Mouse (Mus musculus) embryonic facial prominence, embryonic 10.5 days (tissue): ENCODE results near the gene Ccdc148. TPM values are rescaled to one million over a fixed set of nuclear protein-coding genes. Genes with fewer than 3 reads are reported as not detected.
A peak's percentile ranks its signal among the peaks of the same experiment; 100 is the strongest.

Experiments
- DNase-seq: peaks from one replicate; pipeline ENCODE4 v3.0.0-alpha.2; 2017; ENCODE audit warnings: low spot score
- H3K27ac ChIP-seq: fragments of 300-500 bp; sonication (generic); replicated peaks from 2 replicates; pipeline ENCODE4 v1.5.1; 2016; ENCODE audit warnings: mild to moderate bottlenecking
- H3K27me3 ChIP-seq: fragments of 300-500 bp; sonication (generic); replicated peaks from 2 replicates; pipeline ENCODE4 v1.6.1; 2016; ENCODE audit warnings: low read depth, mild to moderate bottlenecking; ENCODE audit not compliant: poor library complexity, severe bottlenecking
- H3K36me3 ChIP-seq: fragments of 300-500 bp; sonication (generic); replicated peaks from 2 replicates; pipeline ENCODE4 v1.6.1; 2016; ENCODE audit warnings: mild to moderate bottlenecking, moderate library complexity
- H3K4me1 ChIP-seq: fragments of 300-500 bp; sonication (generic); 2 replicates; pipeline ENCODE4 v1.6.1; 2016
- H3K4me3 ChIP-seq: fragments of 300-500 bp; sonication (generic); 2 replicates; pipeline ENCODE4 v1.5.1; 2016; ENCODE audit warnings: mild to moderate bottlenecking, moderate library complexity
- H3K9me3 ChIP-seq: fragments of 300-500 bp; sonication (generic); 2 replicates; pipeline ENCODE4 v1.6.1; 2016; ENCODE audit warnings: mild to moderate bottlenecking
- WGBS: fragments of 180-500 bp; shearing (Covaris S2); methylation state at CpG from one replicate; pipeline ENCODE4 v1.1.7; 2016; 5-methylcytosine and 5-hydroxymethylcytosine counted together
- polyA plus RNA-seq: library from polyadenylated mRNA; unstranded; fragments of >200 nt; fragmentation: Nextera tagmentation; extraction: Ambion mirVana; gene quantifications from 2 replicates; pipeline ENCODE4 v1.2.1, GENCODE M21; 2016

Gene Ccdc148
- polyA plus RNA-seq, 1 experiment from 2014 or later: 0.87 TPM

DNA sequence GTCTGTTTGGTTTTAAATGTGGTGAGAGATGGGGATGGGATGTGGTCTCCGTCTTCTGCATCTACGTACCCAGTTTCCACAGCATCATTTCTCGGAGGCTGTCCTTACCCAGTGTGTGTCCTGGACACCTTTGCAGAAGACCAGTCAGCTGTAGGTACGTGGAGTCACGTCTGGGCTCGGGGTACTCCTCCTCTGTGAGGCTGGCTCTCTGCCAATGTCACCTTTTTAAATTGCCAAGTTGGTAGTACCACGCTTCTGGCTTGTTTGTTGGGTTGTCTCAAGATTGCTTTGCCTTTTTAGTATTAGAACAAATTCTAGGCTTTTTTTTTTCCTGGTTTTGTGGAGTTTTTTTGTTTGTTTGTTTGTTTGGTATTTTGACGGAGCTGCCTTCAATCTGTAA lies 30.7 kb downstream of the Ccdc148 start:
- no peak for DNase-seq
- H3K9me3 ChIP-seq: no peaks in the 10 kb centered on the region

GRCm38 (mm10) chr2:59129023-59129422 lies 31.5 kb downstream of the Ccdc148 start:
- Histone ChIP-seq H3K4me3 (no peak overlapping the region), H3K36me3 (no peaks in the 10 kb centered on the region), H3K27me3 (no peaks in the 10 kb centered on the region), H3K27ac (no peak overlapping the region), H3K9me3 (no peaks in the 10 kb centered on the region), H3K4me1 (no peaks in the 10 kb centered on the region)
- no peak for DNase-seq
- 85% methylated on average over 7 of the region's 7 CpGs for WGBS

More for the DNA sequence above, 30.7 kb downstream of the Ccdc148 start:
- Histone ChIP-seq H3K27me3 (no peaks in the 10 kb centered on the region), H3K36me3 (no peaks in the 10 kb centered on the region), H3K27ac (no peak overlapping the region), H3K4me3 (no peak overlapping the region), H3K4me1 (no peaks in the 10 kb centered on the region)
- 86% methylated on average over 8 of the region's 8 CpGs for WGBS

DNA sequence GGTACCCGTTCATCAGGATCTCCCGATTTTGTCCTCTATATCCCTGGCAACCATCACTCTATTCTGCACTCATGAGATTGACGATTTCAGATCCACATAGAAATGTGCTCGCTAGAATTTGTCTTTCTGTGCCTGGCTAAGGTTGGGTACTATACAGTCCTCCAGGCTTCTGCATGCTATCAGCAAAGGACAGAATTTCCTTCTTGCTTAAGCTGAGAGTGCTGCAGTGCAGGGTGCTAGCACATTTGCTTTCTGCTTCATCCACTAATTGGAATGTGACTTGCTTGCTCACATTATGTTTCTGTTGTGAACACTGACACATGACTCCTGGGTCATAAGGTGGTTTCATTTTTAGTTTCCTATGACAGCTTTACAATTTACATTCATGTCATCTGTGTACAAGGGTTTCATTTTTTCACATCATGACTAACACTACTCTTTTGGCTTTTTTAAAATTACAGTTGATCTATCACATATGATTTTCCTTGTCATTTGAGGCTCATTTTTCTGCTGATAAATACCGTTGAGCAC lies 104.8 kb downstream of the Ccdc148 start:
- DNase-seq: no peak
- H3K9me3 ChIP-seq: no peaks in the 10 kb centered on the region
- no peaks in the 10 kb centered on the region for H3K27me3 ChIP-seq
- no peak overlapping the region for H3K27ac ChIP-seq
- 86% methylated on average over 5 of the region's 5 CpGs for WGBS
- no peak overlapping the region for H3K4me3 ChIP-seq
- no peaks in the 10 kb centered on the region for H3K4me1 ChIP-seq
- H3K36me3 ChIP-seq: no peaks in the 10 kb centered on the region

GRCm38 (mm10) chr2:59054339-59054738 lies 106.1 kb downstream of the Ccdc148 start:
- Histone ChIP-seq H3K9me3 (no peaks in the 10 kb centered on the region), H3K36me3 (no peaks in the 10 kb centered on the region), H3K27ac (no peak overlapping the region), H3K27me3 (no peaks in the 10 kb centered on the region), H3K4me1 (peaks cover 5% of the 10 kb centered on the region), H3K4me3 (no peak overlapping the region)
- DNase-seq: no peak
- WGBS: 64% methylated on average over 5 of the region's 5 CpGs

DNA sequence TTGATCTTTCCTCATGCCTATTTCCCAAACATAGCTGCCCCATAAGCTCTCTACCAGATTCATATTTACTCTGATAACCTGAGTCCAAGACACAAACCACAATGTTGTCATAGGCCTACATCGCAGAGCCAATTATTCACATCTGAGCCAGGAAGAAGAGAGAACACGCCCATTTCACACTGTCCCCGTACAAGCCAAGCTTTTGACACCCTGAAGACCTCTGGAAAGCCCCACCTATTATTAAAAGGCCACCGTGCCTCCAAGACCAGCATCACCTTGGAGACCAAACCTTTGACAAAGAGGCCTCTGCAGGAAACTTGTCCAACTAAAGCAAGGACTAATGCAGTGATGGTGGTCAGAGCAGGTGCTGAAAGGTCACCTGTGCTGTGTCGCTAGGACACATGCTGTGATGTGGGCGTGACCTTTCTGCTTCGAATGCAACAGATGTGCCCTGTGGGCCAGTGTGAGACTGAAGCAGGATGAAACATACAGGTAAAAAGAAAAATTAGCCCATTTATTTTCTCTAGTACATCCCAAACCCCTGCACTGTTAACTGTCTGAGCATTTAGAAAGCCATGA lies 106.9 kb downstream of the Ccdc148 start:
- H3K27me3 ChIP-seq: no peaks in the 10 kb centered on the region
- whole genome bisulfite sequencing: 63% methylated on average over 7 of the region's 7 CpGs
- H3K4me3 ChIP-seq: no peak overlapping the region
- H3K4me1 ChIP-seq: peaks cover 5% of the 10 kb centered on the region
- no peaks in the 10 kb centered on the region for H3K9me3 ChIP-seq
- no peaks in the 10 kb centered on the region for H3K36me3 ChIP-seq
- DNase-seq: no peak
- no peak overlapping the region for H3K27ac ChIP-seq

- H3K9me3 ChIP-seq: no peaks in the 10 kb centered on the region
- peaks cover 5% of the 10 kb centered on the region for H3K4me1 ChIP-seq
- H3K27ac ChIP-seq: no peak overlapping the region
- H3K36me3 ChIP-seq: no peaks in the 10 kb centered on the region
- 71% methylated on average over 8 of the region's 8 CpGs for WGBS
- H3K27me3 ChIP-seq: no peaks in the 10 kb centered on the region
- H3K4me3 ChIP-seq: no peak overlapping the region
- no peak for DNase-seq
These were observed 110.1 kb downstream of the Ccdc148 start for GRCm38 (mm10) chr2:59050245-59050824.

GRCm38 (mm10) chr2:59049686-59050085 lies 110.8 kb downstream of the Ccdc148 start:
- WGBS: 31% methylated on average over 4 of the region's 4 CpGs
- no peaks in the 10 kb centered on the region for H3K36me3 ChIP-seq
- no peaks in the 10 kb centered on the region for H3K27me3 ChIP-seq
- no peak overlapping the region for H3K27ac ChIP-seq
- H3K9me3 ChIP-seq: no peaks in the 10 kb centered on the region
- DNase-seq: no peak
- H3K4me1 ChIP-seq: peaks cover 5% of the 10 kb centered on the region
- H3K4me3 ChIP-seq: no peak overlapping the region

DNA sequence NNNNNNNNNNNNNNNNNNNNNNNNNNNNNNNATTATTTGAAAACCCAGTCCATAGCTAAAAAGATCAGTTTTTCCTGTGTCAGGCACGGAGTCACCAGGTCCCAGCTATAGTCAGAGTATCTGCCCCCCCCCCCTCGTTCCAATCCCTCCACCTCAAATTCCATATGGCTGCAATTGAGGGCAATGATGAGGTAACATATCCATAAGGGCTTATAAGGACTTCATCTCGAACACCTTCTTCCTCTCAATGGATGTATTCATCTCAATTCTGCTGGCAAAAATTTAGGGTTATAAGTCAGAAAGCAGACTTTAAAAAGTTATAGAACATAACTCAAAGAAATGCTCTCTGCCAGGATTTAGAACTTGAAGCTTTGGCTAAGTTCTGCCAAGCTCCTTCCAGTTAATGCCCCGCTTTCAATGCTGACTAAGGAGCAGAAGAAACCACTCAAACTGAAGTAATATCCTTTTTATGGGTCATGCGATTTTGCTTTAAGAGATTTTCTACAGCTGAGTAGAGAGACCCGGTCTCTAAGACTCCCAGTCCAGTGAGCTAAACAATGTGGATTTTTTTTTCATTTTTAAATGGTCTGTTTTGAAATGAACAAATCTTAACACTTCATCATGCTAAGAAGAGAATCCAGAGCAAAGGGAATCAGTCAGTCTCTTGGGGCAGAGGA lies 111.6 kb downstream of the Ccdc148 start:
- WGBS: 75% methylated on average over 6 of the region's 6 CpGs
- Histone ChIP-seq H3K4me3 (no peak overlapping the region), H3K9me3 (no peaks in the 10 kb centered on the region), H3K36me3 (no peaks in the 10 kb centered on the region), H3K27ac (no peak overlapping the region), H3K4me1 (peaks cover 8% of the 10 kb centered on the region), H3K27me3 (no peaks in the 10 kb centered on the region)
- no peak for DNase-seq

GRCm38 (mm10) chr2:59043313-59044032 lies 117.0 kb downstream of the Ccdc148 start:
- 57% methylated on average over 22 of the region's 22 CpGs for WGBS

DNA sequence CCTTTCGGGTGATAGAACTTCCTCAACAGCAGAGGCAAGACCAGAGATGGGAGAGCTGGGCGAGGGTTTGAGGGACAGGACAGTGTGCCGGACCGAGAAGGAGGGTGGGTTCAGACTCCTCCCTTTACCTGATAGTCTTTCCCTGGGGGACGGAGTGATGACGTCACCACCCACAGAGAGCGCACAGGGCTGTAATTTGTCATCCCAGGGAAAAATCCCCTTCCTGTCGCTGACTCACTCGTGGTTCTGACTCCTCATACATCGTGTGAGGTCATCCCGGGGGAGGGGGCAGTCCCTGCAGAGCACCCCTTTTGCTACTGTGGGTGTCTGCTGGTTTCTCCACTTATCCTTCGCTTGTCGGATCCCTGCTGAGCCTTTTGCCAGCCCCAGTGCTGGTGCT lies 117.9 kb downstream of the Ccdc148 start:
- Histone ChIP-seq H3K4me3 (no peak overlapping the region), H3K27ac (no peak overlapping the region), H3K36me3 (no peaks in the 10 kb centered on the region), H3K4me1 (peaks cover 14% of the 10 kb centered on the region), H3K27me3 (no peaks in the 10 kb centered on the region), H3K9me3 (no peaks in the 10 kb centered on the region)
- DNase-seq: no peak
- 58% methylated on average over 13 of the region's 13 CpGs for WGBS

More at GRCm38 (mm10) chr2:59043313-59044032, 117.0 kb downstream of the Ccdc148 start:
- Histone ChIP-seq H3K36me3 (no peaks in the 10 kb centered on the region), H3K4me3 (no peak overlapping the region), H3K9me3 (no peaks in the 10 kb centered on the region), H3K27me3 (no peaks in the 10 kb centered on the region), H3K4me1 (peaks cover 14% of the 10 kb centered on the region), H3K27ac (no peak overlapping the region)
- DNase-seq: peak; percentile 32

- no peak overlapping the region for H3K4me3 ChIP-seq
- no peaks in the 10 kb centered on the region for H3K4me1 ChIP-seq
- WGBS: 70% methylated on average over 6 of the region's 6 CpGs
- H3K27me3 ChIP-seq: no peaks in the 10 kb centered on the region
- H3K27ac ChIP-seq: no peak overlapping the region
- no peaks in the 10 kb centered on the region for H3K9me3 ChIP-seq
- no peak for DNase-seq
- H3K36me3 ChIP-seq: no peaks in the 10 kb centered on the region
These were observed 124.0 kb downstream of the Ccdc148 start for GRCm38 (mm10) chr2:59036433-59036832.

- Histone ChIP-seq H3K9me3 (no peaks in the 10 kb centered on the region), H3K27me3 (no peaks in the 10 kb centered on the region), H3K4me3 (no peak overlapping the region), H3K27ac (no peak overlapping the region), H3K4me1 (no peaks in the 10 kb centered on the region), H3K36me3 (no peaks in the 10 kb centered on the region)
- 69% methylated on average over 3 of the region's 3 CpGs for WGBS
- no peak for DNase-seq
These were observed 125.3 kb downstream of the Ccdc148 start for GRCm38 (mm10) chr2:59035206-59035605.
